Mouse (Mus musculus) kidney, adult 2 months (tissue): ENCODE measurements at regions not wholly inside any gene's neighbourhood (a gene's known extent, or its start where the extent isn't known, plus 50 kb on each side); places are given as distances from the start of the nearest gene placed in this dataset.

Experiments used
- DNase-seq: peaks from one replicate; pipeline ENCODE4 v3.0.0; 2021
- H3K27ac ChIP-seq: fragments of 200-500 bp; 2 replicates; pipeline ENCODE4 v1.5.1; 2012; ENCODE audit warnings: low read depth, low read length, control low read depth, inconsistent platforms; ENCODE audit not compliant: insufficient read depth
- H3K27me3 ChIP-seq: fragments of 200-500 bp; replicated peaks from 2 replicates; pipeline ENCODE4 v1.6.1; 2012; ENCODE audit warnings: mild to moderate bottlenecking, moderate library complexity, low read length, inconsistent platforms; ENCODE audit not compliant: control insufficient read depth, insufficient read depth
- H3K36me3 ChIP-seq: fragments of 200-500 bp; 2 replicates; pipeline ENCODE4 v1.6.1; 2012; ENCODE audit warnings: mild to moderate bottlenecking, moderate library complexity, low read length, inconsistent platforms; ENCODE audit not compliant: control insufficient read depth, insufficient read depth
- H3K4me1 ChIP-seq: fragments of 200-500 bp; 2 replicates; pipeline ENCODE4 v1.6.1; 2011; ENCODE audit warnings: low read length; ENCODE audit not compliant: control insufficient read depth, insufficient read depth
- H3K4me3 ChIP-seq: fragments of 200-500 bp; 2 replicates; pipeline ENCODE4 v1.5.1; 2011; ENCODE audit warnings: mild to moderate bottlenecking, low read depth, low read length, control low read depth; ENCODE audit not compliant: insufficient read depth
- CTCF ChIP-seq: fragments of 200-500 bp; conservative IDR thresholded peaks from 2 replicates; pipeline ENCODE4 v1.5.1; 2011; ENCODE audit warnings: low read depth, mild to moderate bottlenecking, control low read depth, low read length, moderate library complexity, mixed read lengths; ENCODE audit not compliant: insufficient read depth, insufficient read length
- POLR2A ChIP-seq: fragments of 200-500 bp; IDR thresholded peaks from one replicate; pipeline ENCODE4 v1.6.1; 2011; ENCODE audit warnings: low read depth, low read length, control low read depth
- WGBS: fragments of 180-500 bp; shearing (Covaris S2); methylation state at CpG from one replicate; pipeline ENCODE4 v1.1.7; 2018; 5-methylcytosine and 5-hydroxymethylcytosine counted together

DNA sequence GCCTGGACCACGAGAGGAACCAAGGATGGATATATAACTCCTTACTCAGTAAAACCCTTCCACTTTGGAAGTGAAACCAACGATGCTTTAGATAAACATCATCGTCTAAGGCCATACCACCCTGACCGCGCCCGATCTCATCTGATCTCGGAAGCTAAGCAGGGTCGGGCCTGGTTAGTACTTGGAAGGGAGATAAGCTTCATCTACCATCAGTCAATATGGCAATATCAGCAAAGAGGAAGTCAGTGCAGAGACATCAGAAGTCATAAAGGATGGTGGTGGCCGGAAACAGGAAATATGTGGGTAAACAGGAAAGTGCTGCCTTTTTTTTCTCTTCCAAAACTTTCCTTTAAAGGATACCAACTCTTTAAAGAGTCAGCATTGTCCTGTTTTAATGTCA, 61.8 kb upstream of the Mast4 start:
- DNase-seq, result no peak
- no peaks in the 10 kb centered on the region for H3K36me3 ChIP-seq
- WGBS, result 75% methylated on average over 9 of the region's 9 CpGs
- no peak overlapping the region for H3K27ac ChIP-seq
- no peak overlapping the region for H3K4me3 ChIP-seq
- no peaks in the 10 kb centered on the region for H3K4me1 ChIP-seq
- TF ChIP-seq CTCF (no peak), POLR2A (no peak)
- H3K27me3 ChIP-seq, result no peaks in the 10 kb centered on the region; the same call in 1 of the 2 replicates

DNA sequence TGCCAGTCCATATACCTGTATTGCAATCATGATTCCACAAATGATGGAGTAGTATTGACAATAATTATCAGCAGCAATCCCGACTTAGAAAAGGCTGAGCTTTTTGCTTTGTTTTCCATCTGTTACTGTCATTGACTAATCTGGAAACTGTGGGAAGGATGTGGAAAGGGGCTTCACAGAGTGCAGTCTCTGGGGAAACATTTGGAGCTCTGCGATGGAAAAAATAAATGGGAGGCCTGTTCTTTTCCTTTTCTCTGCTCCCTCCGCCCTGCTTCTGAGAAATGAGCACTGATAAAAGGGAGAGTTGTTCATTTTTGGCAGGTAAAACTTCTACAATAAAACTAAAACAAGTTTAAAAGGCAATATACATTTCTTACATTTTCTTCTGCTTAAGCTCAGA, 58.3 kb upstream of the Mast4 start:
- Histone ChIP-seq H3K27me3 (no peaks in the 10 kb centered on the region), H3K4me3 (no peak overlapping the region), H3K36me3 (no peaks in the 10 kb centered on the region), H3K4me1 (no peaks in the 10 kb centered on the region), H3K27ac (no peak overlapping the region)
- no peak for DNase-seq
- TF ChIP-seq CTCF, result no peak
- TF ChIP-seq POLR2A, result no peak
- WGBS, result 66% methylated on average over 3 of the region's 3 CpGs

DNA sequence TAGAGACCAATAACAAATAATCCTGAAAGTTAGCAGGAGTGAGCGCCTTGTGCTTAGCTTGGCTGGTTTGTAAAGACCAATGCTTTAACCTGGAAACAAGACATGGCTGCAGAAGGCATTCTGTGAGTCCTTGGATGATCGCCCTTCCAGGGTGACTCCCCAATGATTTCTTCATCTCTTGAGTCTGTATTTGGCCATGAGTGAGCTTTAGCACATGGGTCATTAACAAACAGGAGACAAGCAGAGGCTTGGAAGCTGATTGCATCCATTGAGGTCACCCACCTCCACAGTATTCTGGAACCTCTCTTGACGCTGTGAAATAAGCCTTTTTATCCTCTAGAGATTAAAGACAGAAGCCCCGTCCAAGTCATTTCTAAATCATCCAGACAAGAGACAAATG, 57.1 kb upstream of the Mast4 start:
- 71% methylated on average over 4 of the region's 4 CpGs for WGBS
- no peaks in the 10 kb centered on the region for H3K4me1 ChIP-seq
- DNase-seq, result no peak
- H3K4me3 ChIP-seq, result no peak overlapping the region
- H3K36me3 ChIP-seq, result no peaks in the 10 kb centered on the region
- TF ChIP-seq CTCF (no peak), POLR2A (no peak)
- no peak overlapping the region for H3K27ac ChIP-seq
- no peaks in the 10 kb centered on the region for H3K27me3 ChIP-seq

DNA sequence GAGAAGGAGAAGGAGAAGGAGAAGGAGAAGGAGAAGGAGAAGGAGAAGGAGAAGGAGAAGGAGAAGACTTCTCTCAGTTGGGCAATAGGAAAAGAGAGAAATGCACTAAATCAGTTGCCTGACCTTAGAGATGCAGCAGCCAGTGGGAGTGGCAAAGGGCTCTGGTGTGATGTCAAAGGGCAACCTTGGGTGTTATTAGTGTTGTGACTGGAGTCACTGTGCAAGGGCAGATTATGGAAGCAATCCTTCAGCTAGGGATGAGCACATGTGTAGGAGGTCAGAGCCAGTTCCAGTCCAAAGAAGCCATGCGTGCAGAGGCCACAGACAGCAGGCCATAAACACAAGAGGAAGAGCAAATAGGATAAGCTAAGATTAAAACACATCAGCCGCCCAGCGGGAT, 56.7 kb upstream of the Mast4 start:
- no peak overlapping the region for H3K4me3 ChIP-seq
- 72% methylated on average over 3 of the region's 3 CpGs for WGBS
- H3K27ac ChIP-seq, result no peak overlapping the region
- no peaks in the 10 kb centered on the region for H3K4me1 ChIP-seq
- DNase-seq, result no peak
- H3K36me3 ChIP-seq, result no peaks in the 10 kb centered on the region
- TF ChIP-seq CTCF (no peak), POLR2A (no peak)
- no peaks in the 10 kb centered on the region for H3K27me3 ChIP-seq

DNA sequence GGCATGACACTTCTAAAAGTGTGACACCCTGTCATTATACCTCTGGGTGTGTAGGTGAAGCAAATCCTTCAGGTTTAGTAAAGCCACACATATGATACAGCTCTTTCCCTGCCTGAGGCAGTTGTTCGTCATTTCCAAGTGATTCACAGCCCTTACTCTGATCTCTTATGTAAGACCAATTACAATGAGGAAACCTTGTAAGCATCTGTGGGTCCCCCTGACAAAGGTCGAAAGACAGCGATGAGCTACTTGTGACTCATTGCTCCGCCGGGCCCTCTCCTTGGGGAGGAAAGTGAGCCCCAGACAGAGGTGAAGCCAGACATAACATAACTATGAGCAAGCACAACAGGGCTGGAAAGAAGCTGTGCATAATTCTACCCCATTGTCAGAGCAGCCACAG, 52.7 kb upstream of the Mast4 start:
- no peak for DNase-seq
- Histone ChIP-seq H3K27me3 (no peaks in the 10 kb centered on the region), H3K4me1 (no peaks in the 10 kb centered on the region), H3K27ac (no peak overlapping the region), H3K4me3 (no peak overlapping the region), H3K36me3 (no peaks in the 10 kb centered on the region)
- TF ChIP-seq POLR2A (no peak), CTCF (no peak)
- 95% methylated on average over 5 of the region's 5 CpGs for WGBS
